Mouse (Mus musculus) E14TG2a.4 (cell line): Measurements from ENCODE around the gene Mcpt8.
A peak's percentile ranks its signal among the peaks of the same experiment; 100 is the strongest.
"Not testable (repeated sequence)": the region's sequence is repeated elsewhere in the genome, so short reads cannot be mapped to it uniquely, and the experiment has no call there.

Experiments used
- H3K27me3 ChIP-seq: 2 replicates; pipeline ENCODE4 v1.6.1; 2014; ENCODE audit warnings: low read length, control low read depth; ENCODE audit not compliant: insufficient read depth
- H3K36me3 ChIP-seq: 2 replicates; pipeline ENCODE4 v1.6.1; 2014; ENCODE audit warnings: low read length, control low read depth; ENCODE audit not compliant: insufficient read depth
- H3K4me1 ChIP-seq: replicated peaks from 2 replicates; pipeline ENCODE4 v1.6.1; 2014; ENCODE audit warnings: low read depth, low read length, control low read depth
- H3K4me3 ChIP-seq: replicated peaks from 2 replicates; pipeline ENCODE4 v1.5.1; 2014; ENCODE audit warnings: mild to moderate bottlenecking, low read length
- H3K9me3 ChIP-seq: 2 replicates; pipeline ENCODE4 v1.6.1; 2014; ENCODE audit warnings: low read length, control low read depth
- CTCF ChIP-seq: conservative IDR thresholded peaks from 2 replicates; pipeline ENCODE4 v1.5.1; 2014; ENCODE audit warnings: low read length
- NANOG ChIP-seq: IDR thresholded peaks from 2 replicates; pipeline ENCODE4 v1.6.1; 2014; ENCODE audit warnings: borderline replicate concordance, low read length, mixed read lengths
- POU5F1 ChIP-seq: IDR thresholded peaks from 2 replicates; pipeline ENCODE4 v1.6.1; 2014; ENCODE audit warnings: low read length, borderline replicate concordance

Mcpt8 gene

DNA sequence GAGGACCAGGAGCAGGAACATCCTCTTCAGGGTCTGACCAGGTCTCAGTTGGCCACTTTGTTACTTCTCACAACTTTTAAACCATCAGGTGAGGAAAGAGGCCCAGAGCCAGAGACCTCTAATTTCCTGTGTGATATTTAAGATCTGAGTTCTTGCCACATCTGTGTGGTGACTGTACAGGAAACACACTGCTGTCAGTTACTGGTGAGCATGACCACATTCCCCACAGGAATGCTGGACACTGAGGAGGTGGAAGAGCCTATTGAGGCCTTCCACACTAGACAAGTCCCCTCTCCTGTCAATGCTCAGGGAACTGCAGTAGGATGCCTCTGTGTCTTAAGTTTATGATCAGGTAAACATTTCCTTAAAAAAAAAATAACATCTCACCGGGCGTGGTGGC lies at the start of gene Mcpt8:
Gene Mcpt8, minus strand, starts transcription at position 107 of the 400 bp plus-strand sequence.
- Histone ChIP-seq H3K36me3 (no peaks in the 10 kb centered on the region), H3K4me1 (no peaks in the 10 kb centered on the region), H3K4me3 (no peak within 1 kb of the TSS), H3K9me3 (no peaks in the 10 kb centered on the region), H3K27me3 (no peaks in the 10 kb centered on the region)
- TF ChIP-seq NANOG (no peak), POU5F1 (no peak), CTCF (no peak)

DNA sequence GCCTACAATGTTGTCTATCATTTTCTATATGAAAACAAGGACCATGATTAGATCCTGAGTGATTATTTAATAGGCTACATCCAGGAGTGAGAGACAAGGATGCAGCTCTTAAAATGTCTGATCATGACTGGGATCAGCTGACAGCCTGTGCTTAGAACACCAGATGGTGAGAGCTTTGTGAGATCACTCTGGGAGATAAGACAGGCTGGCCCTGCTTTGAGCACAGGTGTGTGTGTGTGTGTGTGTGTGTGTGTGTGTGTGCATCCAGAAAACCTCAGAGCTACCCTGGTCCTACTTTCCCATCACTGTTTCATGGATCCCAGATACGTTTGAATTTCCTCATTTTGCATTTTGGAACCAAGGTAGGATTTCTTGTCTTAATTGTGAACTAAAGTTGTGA lies 48.6 kb upstream of the Mcpt8 start:
- not testable (repeated sequence) for H3K36me3 ChIP-seq, H3K4me1 ChIP-seq, H3K27me3 ChIP-seq, H3K4me3 ChIP-seq, H3K9me3 ChIP-seq

DNA sequence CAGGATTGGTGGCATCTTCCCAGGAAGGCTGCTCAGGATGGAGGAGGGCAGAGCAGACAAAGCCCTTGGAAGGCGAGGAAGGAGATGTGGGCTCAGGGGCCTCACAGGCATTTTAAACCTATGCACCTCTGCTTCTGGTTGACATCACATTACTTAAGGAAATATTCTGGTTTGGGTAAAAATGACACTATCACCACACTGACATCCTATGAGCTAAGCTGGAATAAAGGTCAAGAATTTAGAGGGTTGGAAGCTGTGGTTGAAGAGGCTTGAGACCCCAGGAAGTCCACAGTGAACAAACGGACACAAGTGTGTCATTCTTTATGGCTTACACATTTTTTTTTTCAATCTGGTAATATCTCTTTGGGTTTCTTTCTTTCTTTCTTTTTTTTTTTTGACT lies 47.4 kb upstream of the Mcpt8 start, which contains the start of gene Gzmd:
Gene Gzmd, minus strand, starts transcription at position 101 of the 400 bp plus-strand sequence.
- not testable (repeated sequence) for H3K9me3 ChIP-seq, H3K4me3 ChIP-seq, H3K27me3 ChIP-seq, H3K4me1 ChIP-seq, H3K36me3 ChIP-seq

DNA sequence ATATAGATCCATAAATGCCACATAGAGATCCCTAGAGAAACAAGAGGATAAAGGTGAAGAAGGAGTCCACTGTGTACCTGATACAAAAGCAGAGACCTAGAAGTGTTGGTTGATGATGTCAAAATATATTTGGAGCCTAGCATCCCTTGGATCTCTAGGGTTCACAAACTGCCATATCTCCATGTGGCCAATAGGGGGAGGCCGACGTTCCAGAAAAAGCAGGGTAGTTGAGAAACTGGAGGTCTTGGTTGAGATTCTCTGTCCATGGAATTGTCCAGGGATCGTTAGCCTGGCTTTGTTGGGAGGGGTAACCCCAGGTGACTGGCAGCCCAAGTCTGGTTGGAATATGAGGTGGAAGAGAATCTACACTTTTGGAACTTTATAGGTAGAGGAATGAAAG lies 43.3 kb upstream of the Mcpt8 start:
- Histone ChIP-seq H3K4me3 (no peak overlapping the region), H3K27me3 (no peaks in the 10 kb centered on the region), H3K4me1 (no peaks in the 10 kb centered on the region), H3K36me3 (no peaks in the 10 kb centered on the region), H3K9me3 (no peaks in the 10 kb centered on the region)
- TF ChIP-seq CTCF = peak; percentile 70
- no peak for TF ChIP-seq POU5F1

DNA sequence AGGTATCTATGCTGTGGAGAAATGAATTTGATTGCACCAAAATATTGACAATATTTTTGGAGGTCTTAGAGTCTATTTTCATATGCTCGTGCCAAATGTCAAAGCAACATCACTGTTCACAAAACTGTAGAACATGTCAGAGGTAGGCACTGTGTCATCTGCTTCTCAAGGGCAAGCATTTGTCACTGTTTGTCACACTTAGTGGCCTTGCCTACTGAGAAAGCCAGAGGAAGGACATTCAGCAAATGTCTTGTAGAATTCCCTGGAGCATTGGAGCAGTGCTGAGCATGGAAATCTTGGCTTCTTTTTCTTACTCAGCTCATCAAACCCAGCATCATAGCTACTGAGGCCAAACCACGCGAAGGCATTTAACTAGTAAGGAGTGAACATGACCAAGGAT lies 38.4 kb upstream of the Mcpt8 start:
- H3K27me3 ChIP-seq = peaks cover 4% of the 10 kb centered on the region; the same call in 1 of the 2 replicates
- H3K4me3 ChIP-seq = no peak overlapping the region
- TF ChIP-seq POU5F1 = no peak
- TF ChIP-seq CTCF = no peak
- no peaks in the 10 kb centered on the region for H3K4me1 ChIP-seq
- no peaks in the 10 kb centered on the region for H3K36me3 ChIP-seq
- no peaks in the 10 kb centered on the region for H3K9me3 ChIP-seq

DNA sequence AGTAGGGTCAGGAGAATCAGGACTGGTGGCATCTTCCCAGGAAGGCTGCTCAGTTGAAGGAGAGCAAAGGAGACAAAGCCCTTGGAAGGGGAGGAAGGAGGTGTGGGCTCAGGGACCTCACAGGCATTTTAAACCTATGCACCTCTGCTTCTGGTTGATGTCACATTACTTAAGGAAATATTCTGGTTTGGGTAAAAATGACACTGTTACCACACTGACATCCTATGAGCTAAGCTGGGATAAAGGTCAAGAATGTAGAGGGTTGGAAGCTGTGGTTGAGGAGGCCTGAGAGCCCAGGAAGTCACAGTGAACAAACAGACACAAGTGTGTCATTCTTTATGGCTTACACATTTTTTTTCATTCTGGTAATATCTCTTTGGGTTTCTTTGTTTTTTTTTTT lies 35.5 kb upstream of the Mcpt8 start, which contains the start of gene Gzme:
Gene Gzme, minus strand, starts transcription at position 101 of the 400 bp plus-strand sequence.
- Histone ChIP-seq H3K4me1 (no peaks in the 10 kb centered on the region), H3K9me3 (no peaks in the 10 kb centered on the region), H3K36me3 (no peaks in the 10 kb centered on the region), H3K27me3 (peaks cover 14% of the 10 kb centered on the region), H3K4me3 (no peak within 1 kb of the TSS)
- TF ChIP-seq POU5F1 = no peak
- no peak for TF ChIP-seq NANOG
- TF ChIP-seq CTCF = no peak

DNA sequence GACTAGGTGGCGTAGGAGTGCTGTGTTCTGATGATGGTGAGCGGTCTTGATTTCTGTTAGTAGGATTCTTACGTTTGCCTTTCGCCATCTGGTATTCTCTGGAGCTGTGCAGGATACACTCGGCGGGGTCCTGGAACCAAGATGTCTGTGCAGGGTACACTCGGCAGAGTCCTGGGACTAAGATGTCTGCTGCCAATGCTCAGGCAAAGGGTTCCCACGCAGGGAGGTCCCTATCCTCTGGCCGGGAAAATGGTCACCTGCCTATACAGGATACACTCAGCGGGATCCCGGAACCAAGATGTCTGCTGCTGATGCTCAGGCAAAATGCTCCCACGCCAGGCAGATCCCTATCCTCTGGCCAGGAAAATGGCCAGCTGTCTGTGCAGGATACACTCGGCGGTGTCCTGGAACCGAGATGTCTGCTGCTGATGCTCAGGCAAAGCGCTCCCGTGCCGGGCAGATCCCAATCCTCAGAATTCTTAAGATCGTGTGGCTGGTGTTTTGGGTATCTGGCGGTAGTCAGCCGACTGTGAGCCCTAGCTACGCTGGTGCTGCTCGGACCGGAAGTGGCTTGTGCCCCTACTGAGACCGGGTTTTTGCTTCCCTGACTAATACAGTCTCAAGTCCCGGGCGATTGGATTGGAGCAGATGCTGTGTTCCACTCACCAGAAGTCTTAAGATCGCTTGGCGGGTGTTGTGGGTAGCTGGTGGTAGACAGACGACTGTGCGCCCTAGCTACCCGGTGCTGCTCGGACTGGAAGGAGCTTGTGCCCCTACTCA lies 30.6 kb upstream of the Mcpt8 start:
- H3K36me3 ChIP-seq, H3K4me1 ChIP-seq, H3K9me3 ChIP-seq: not testable (repeated sequence)
- peaks cover 14% of the 10 kb centered on the region for H3K27me3 ChIP-seq
- H3K4me3 ChIP-seq = peak overlapping the region; percentile 74

DNA sequence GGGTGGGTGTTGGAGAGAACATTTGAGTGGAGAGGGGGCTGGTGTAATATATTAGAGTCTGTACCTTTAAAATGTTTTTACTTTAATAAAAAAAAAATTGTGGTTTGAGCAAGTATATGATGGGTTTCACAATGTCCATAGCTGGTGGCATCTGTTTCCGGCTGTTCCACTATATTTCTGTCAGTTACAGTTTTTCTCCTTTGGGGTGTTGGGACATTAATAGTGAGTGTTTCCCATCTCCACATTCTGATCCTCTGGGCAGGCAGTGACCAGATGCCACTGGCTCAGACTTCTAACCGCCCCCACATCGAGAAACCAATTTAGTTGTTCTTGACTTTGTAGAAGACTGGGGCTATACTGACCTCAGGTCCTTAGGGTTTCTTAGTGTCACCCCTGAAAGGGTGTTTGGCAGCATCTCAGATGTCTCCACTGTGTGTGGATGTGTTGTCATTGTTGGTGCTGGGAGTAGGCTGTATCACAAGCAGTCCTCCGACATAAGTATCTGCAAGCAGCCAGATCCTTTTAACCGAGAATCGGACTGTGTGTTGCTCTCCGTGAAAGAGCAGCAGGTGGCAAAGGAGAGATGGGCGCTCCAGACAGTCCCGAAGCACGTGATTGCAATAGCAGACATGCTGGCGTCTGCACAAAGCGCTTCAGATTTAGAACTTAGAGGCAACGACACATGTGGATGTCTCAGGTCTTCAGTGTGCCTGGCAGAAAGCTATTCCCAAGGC lies 20.5 kb upstream of the Mcpt8 start:
- Histone ChIP-seq H3K36me3 (no peaks in the 10 kb centered on the region), H3K4me3 (no peak overlapping the region), H3K27me3 (0 out of 2 replicates have a peak, but pooled peaks cover 3% of the 10 kb centered on the region), H3K9me3 (no peaks in the 10 kb centered on the region), H3K4me1 (peaks cover 6% of the 10 kb centered on the region; the same call in 1 of the 2 replicates)
- TF ChIP-seq POU5F1 (no peak), NANOG (no peak), CTCF (no peak)

DNA sequence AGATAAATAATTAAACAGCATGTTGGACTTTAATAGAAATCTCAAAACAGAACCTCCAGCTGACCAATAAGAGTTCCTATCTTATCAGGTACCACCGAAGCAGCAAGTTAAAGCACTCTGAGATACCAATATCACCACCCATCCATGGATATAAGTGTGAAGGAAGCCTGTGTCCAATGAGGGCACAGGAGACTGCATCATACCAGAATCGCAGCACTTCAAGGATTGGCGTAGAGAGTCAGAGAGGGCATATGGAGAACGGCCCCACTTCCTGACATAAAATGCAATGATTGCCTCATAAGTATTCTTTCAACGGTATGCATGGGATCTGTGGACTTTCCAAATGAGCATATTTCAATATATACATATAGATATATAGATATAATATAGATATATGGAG lies 19.9 kb upstream of the Mcpt8 start:
- H3K27me3 ChIP-seq = 0 out of 2 replicates have a peak, but pooled peaks cover 3% of the 10 kb centered on the region
- no peak overlapping the region for H3K4me3 ChIP-seq
- H3K4me1 ChIP-seq = peaks cover 10% of the 10 kb centered on the region; the same call in 1 of the 2 replicates
- no peaks in the 10 kb centered on the region for H3K9me3 ChIP-seq
- H3K36me3 ChIP-seq = no peaks in the 10 kb centered on the region
- TF ChIP-seq POU5F1 (no peak), CTCF (no peak), NANOG (no peak)
